Mouse (Mus musculus) left cerebral cortex, adult 11 months (tissue): Measurements from ENCODE around the gene Fhad1.

Experiments
- DNase-seq: peaks from one replicate; pipeline ENCODE4 v3.0.0; 2022; ENCODE audit warnings: low spot score

Fhad1 gene

DNA sequence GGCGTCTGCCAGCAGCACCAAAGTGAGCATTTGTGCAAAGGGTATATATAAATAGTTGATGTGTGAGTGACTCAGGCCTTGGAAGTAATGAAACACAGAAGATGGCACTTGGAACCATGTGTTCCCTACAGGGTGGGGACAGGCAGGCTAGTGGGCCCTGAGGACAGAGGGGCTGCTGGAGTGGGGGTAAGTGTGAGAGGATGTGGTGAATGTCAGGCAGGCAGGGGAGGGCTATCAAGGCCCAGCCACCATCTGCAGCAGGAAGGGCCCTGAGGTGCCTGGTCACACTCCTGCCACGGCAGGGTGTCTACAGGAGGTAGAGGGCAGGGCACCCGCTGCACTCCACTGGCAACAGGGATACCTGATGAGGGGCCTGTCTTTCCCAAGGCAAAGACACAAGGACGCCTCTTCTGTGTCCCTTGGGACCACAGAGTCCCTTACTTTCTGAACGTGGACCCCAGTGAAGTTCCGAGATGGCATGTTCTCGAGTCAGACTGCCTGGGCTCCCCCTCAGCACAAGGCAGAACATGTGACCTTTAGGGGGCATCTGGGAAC is 151.1 kb downstream of the Fhad1 start:
- DNase-seq = no peak

DNA sequence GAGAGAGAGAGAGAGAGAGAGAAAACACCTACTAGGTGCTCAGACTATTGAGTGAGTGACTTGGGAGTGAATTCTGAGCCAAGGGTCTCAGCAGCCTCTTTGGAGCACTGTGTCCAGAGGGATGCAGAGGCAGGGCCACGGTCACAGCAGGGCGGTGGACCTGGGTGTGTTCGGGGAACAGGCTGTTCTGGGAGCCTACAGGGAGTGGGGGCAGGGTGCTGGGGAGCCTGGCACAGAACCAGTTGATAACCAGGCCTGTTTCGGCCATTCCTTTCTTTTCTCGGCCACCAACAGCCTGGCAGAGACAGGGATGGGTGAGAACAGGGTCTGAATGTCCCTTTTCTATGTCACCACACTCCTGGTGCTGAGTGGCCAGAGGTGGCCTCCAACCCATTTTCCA is 152.0 kb downstream of the Fhad1 start:
- no peak for DNase-seq

DNA sequence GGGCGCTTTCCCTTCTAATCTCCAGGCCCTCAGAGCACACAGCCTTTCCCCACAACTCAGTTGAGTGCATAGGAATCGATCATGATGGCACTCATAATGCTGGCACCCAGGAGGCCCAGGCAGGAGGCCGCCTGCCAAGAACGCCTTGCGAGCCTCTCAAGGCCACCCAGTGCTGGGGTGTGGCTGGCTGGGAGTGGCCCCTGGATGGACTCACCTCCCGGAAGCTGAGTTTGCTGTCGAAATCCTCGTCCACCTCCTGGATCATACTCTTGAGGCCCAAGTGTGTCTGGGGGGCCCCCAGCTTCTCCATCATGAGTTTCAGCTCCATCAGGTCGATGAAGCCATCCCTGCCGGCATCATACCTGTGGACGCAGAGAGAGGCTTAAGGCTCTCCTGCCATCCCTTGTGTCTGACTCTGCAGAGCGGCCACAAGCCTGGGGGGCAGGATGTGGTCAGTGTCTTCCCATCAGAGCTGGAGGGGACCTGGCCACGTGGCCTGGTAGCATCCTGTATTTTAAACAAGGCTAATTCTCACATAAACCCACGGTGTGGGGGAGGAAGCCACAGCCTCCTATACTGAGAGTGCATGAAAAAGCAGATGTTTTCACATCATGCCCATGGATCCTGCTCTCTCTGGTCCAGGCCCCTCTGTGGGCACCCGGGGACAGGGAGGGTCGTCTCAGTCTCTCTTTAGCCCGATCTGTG is 153.1 kb downstream of the Fhad1 start:
- DNase-seq = no peak

DNA sequence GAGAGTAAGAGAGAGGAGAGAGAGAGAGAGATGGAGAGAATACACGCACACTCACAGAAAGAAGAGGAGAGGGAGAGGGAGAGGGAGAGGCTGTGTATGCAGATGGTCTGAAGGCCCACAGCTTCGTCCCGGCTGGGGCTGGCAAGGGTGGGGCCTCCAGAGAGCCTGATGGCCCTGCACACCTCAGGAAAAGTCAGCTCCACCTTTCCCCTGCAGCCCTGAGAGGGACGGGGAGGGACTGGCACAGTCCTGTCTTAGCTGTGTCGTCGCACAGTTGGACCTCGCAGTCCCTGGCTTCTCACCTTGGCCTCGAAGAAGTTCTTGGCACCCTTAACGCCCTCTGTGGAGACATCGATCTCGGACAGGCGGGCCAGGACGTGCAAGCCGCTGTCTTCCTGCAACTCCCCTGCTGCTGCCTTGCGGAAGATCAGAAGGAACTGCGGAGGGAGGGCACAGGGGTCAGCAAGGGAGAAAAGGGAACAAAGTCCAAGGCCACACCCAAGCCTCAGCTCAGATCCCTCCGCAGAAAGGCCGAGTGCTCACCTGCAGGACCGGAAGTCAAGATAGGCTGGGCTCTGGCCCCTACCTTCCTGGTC is 154.5 kb downstream of the Fhad1 start:
- DNase-seq = no peak

GRCm38 (mm10) chr4:141859351-141859750 is 155.5 kb downstream of the Fhad1 start:
- DNase-seq = no peak

GRCm38 (mm10) chr4:141858501-141858900 is 156.4 kb downstream of the Fhad1 start:
- no peak for DNase-seq

DNA sequence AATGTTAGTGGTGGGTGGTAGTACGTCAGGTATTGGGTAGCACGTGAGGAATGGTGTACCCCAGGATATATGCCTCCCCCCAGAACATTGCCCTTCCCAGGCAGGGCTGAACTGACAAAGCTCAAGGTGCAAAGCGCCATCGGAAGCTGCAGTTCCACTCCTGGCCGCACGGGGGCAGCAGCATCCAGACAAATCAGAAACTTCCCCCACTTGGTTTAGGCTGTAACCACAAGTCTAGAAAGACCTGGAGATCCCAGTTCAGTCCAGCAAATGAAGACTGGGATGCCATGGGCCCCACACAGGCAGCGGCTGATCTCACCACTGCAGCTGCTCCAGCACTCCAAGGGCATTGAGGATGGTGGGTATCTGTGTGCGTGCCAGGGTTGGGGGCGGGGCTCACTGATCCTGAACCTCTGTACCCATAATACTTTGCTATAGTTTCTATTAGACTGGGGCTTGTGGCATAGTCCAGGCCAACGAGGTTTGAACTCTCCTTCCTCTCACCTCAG is 157.4 kb downstream of the Fhad1 start:
- DNase-seq = no peak

DNA sequence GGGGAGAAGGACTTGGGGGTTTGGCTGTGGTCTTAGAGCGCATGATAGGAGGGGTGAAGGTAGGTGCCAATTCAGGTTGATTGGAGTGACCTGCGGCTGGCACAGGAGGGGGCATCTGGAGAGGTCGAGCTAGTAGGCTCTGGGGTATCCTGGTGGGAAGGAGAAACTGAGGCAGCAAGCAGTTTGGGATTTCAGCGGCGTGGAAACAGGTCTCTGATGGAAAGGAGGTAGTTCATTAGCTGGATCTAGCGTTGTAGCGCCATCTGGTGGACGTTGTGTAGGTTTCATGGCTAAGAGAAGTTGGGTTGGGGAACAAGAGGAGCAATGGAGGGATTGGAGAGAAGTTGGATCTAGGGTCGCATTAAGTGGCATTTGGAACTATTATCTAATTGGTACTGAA is 161.4 kb downstream of the Fhad1 start:
- DNase-seq = no peak

- no peak for DNase-seq
These were observed 168.9 kb downstream of the Fhad1 start, which contains the start of gene Ctrc for GRCm38 (mm10) chr4:141845999-141846398. TSS of gene Ctrc (minus strand) at chr4:141846359.
